Mouse (Mus musculus) small intestine, adult 2 months (tissue): ENCODE results near the gene Fmo2. TPM values are rescaled to one million over a fixed set of nuclear protein-coding genes. Genes with fewer than 3 reads are reported as not detected.

Experiments used
- H3K27ac ChIP-seq: fragments of 200-500 bp; 2 replicates; pipeline ENCODE4 v1.5.1; 2012; ENCODE audit warnings: low read depth, low read length, control low read depth, inconsistent platforms; ENCODE audit not compliant: insufficient read depth
- H3K27me3 ChIP-seq: fragments of 200-500 bp; 2 replicates; pipeline ENCODE4 v1.6.1; 2012; ENCODE audit warnings: mild to moderate bottlenecking, moderate library complexity, low read length, inconsistent platforms; ENCODE audit not compliant: control insufficient read depth, insufficient read depth
- H3K36me3 ChIP-seq: fragments of 200-500 bp; 2 replicates; pipeline ENCODE4 v1.6.1; 2012; ENCODE audit warnings: mild to moderate bottlenecking, low read length, control low read depth, inconsistent platforms; ENCODE audit not compliant: control insufficient read depth, insufficient read depth
- H3K4me1 ChIP-seq: fragments of 200-500 bp; 2 replicates; pipeline ENCODE4 v1.6.1; 2012; ENCODE audit warnings: low read length, inconsistent platforms, mixed read lengths; ENCODE audit not compliant: control insufficient read depth, insufficient read depth, insufficient read length
- H3K4me3 ChIP-seq: fragments of 200-500 bp; 2 replicates; pipeline ENCODE4 v1.5.1; 2012; ENCODE audit warnings: low read depth, mild to moderate bottlenecking, control low read depth, inconsistent platforms, low read length, moderate library complexity
- CTCF ChIP-seq: fragments of 200-500 bp; IDR thresholded peaks from 2 replicates; pipeline ENCODE4 v1.5.1; 2012; ENCODE audit warnings: low read depth, mild to moderate bottlenecking, control low read depth, inconsistent platforms, low read length, moderate library complexity, mixed read lengths; ENCODE audit not compliant: insufficient replicate concordance, insufficient read length; ENCODE audit errors: extremely low read depth
- POLR2A ChIP-seq: fragments of 200-500 bp; IDR thresholded peaks from 2 replicates; pipeline ENCODE4 v1.6.1; 2012; ENCODE audit warnings: low read depth, mild to moderate bottlenecking, control low read depth, inconsistent platforms, low read length, moderate library complexity
- WGBS: fragments of 180-500 bp; shearing (Covaris S2); methylation state at CpG from one replicate; pipeline ENCODE4 v1.1.7; 2018; 5-methylcytosine and 5-hydroxymethylcytosine counted together
- polyA plus RNA-seq: library from polyadenylated mRNA; depleted of rRNA; stranded (reverse); fragments of >200 nt; gene quantifications from 2 replicates; pipeline ENCODE4 v1.2.3, GENCODE M21; 2012; rRNA removed

The Fmo2 gene
- polyA plus RNA-seq: 0.61 and 1.7 TPM in 2 replicates

DNA sequence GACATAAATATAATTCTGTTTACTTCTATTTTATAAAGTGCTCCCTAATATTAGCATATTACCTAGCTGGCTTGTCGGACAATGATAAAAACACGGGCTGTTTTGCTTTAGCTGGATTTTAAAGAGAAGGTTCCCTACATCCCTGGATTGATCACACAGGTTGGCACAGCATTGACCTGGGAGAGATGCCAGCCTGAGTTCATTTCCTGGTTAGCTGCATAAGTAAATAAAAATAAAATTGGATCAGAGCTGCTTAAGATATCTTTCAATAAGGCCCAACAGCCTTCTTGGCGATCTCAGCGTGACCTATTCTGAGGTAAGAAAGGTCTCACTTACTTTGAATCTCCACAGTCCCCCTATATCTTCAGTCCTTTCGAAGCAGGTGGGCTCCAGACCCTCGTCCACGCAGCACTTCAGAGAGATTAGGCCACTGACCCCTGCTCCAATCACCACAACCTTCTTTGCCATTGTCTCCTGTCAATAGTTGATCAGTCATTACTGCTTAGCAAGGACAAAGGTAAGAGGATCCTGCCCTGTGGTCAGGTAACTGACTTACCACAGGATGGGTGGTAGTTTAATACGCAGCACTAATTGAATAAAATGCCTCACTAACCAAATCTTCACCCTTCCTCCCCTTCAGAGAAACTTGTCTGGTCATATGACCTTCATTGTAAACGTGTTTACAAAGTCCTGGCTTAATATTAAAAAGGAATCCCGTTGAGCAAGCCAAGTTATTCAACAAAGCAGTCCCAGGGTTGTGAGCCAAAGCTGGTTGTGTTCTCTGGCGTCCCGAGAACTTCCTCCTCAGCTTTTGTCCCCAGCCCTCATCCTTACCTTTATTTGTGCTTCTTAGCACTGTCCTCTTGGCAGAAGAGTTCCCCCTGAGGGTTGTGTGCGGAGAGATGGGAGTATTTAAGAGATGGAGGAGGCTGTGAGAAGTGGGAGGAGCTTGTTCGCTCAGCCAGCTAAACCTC, at the start of gene Fmo2:
Gene Fmo2 (minus strand): TSS at position 889 of the 974 bp plus-strand sequence.
- no peak for TF ChIP-seq CTCF
- no peak for TF ChIP-seq POLR2A
- Histone ChIP-seq H3K27me3 (no peaks in the 10 kb centered on the region), H3K36me3 (no peaks in the 10 kb centered on the region), H3K27ac (peak within 1 kb of the TSS; percentile 37), H3K4me1 (no peaks in the 10 kb centered on the region), H3K4me3 (no peak within 1 kb of the TSS)
- 30% methylated on average over 14 of the region's 14 CpGs for WGBS

DNA sequence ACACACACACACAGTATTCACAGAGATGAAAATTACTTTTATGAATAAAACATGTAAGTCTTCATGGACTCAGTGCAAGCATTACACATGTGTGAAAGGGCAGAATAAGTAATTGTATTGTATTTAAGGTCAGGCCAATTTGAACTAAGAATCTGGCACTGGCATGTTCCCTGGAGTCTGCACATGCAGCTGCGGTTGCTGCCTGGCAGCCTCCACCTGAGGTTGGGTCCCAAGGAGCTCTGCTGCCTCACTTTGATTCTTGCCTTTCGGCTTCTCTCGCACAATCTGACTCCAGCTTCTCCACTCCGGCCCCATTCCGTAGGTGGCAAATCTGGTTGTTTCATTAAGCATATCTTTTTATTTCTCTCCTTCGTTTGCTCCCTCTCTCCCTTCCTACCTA, 49.4 kb upstream of the Fmo2 start:
- Histone ChIP-seq H3K36me3 (no peaks in the 10 kb centered on the region), H3K4me1 (no peaks in the 10 kb centered on the region), H3K4me3 (no peak overlapping the region), H3K27me3 (no peaks in the 10 kb centered on the region), H3K27ac (no peak overlapping the region)
- TF ChIP-seq CTCF: no peak
- TF ChIP-seq POLR2A: no peak
- WGBS: 94% methylated on average over 6 of the region's 6 CpGs

DNA sequence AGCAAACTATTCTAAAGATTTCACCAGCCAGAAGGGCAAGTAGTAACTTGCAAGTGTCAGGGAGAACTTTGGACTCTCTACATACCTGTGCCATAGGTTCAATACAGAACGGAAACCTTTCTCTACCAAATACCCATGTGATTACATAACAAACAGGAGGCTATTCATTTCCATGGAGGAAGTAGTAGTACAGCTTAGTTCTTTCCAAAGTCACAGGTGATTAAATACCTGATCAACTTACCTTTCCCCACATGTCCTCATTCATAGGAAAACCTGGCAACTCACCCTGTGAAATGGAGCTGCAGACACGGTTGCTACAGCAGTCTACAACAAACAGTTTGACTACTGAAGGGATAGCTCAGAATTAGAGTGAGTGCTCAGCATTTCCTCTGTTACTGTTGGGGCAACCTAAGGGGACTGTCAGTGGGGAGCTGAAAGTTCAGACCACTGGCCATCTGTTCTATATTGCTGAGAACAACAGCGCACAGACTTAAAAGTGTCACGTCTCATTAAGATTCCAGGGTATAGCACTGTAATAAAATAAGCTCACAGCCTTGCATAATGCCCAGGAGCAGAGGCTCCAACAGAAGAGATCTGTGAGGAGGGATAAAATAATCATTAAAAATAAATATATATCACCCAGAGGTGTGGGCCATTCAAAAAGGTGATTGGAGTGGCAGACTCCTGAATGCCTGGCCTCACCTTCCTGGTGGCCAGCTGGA, 48.5 kb upstream of the Fmo2 start:
- peak; percentile 5; the same call in 1 of the 2 replicates for TF ChIP-seq CTCF
- TF ChIP-seq POLR2A: no peak
- 50% methylated on average over 4 of the region's 4 CpGs for WGBS
- Histone ChIP-seq H3K27ac (no peak overlapping the region), H3K4me1 (no peaks in the 10 kb centered on the region), H3K27me3 (no peaks in the 10 kb centered on the region), H3K36me3 (no peaks in the 10 kb centered on the region), H3K4me3 (no peak overlapping the region)

DNA sequence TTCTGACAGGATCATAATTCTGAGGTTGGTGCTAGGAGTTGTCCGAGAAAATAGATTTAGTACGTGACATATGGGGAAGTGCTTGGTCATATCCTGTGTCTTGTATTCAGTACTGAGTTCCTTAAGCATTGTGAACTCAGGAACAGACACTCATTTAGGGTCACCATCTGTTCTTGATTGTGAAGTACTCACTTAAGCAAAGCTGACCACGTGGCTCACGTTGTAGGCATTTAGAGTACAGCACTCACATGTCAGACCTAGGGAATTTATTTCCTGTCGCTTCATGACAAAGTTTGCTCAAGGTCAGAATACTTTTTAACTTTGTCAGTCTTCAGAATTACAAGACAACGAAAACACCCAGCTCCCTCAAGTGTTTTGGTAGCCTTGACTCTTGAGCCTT, 45.2 kb upstream of the Fmo2 start:
- Histone ChIP-seq H3K36me3 (no peaks in the 10 kb centered on the region), H3K4me3 (no peak overlapping the region), H3K27me3 (no peaks in the 10 kb centered on the region), H3K27ac (no peak overlapping the region), H3K4me1 (no peaks in the 10 kb centered on the region)
- TF ChIP-seq CTCF (no peak), POLR2A (no peak)
- 66% methylated on average over 6 of the region's 6 CpGs for WGBS

DNA sequence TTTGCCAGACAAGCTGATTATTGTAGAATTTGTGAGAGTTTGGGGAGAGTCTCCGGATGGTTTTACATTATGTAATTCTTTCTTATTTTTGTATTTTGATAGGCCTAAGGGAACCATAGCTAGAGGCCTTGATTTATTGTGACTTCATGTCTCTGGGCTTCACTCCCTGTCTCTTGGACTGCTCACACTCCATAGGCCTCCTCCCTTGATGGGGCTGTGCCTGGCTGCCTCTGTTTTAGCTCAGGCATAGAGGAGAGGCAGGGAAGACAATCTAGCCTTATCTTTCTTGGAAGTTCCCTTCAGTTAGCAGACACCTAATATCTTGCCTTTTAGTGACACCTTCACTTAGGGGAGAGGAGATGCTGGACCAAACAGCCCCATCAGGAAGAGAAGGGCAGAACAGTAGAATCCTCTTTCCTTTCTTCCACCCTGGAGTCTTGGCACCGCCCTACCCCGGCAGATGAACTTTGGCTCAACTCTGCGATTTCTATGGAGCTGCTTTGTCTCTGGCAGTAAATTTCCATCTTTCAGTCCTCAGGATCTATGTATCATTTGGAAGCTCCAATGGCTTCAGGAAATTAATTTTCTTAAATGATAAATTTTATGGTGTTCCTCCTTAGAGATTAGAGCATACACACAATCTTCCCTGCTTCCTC, 40.3 kb upstream of the Fmo2 start:
- Histone ChIP-seq H3K4me1 (no peaks in the 10 kb centered on the region), H3K27me3 (no peaks in the 10 kb centered on the region), H3K4me3 (no peak overlapping the region), H3K27ac (0 out of 2 replicates have a peak overlapping the region, but pooled peaks have one; percentile 7), H3K36me3 (no peaks in the 10 kb centered on the region)
- no peak for TF ChIP-seq POLR2A
- TF ChIP-seq CTCF: no peak
- WGBS: 59% methylated on average over 4 of the region's 4 CpGs

DNA sequence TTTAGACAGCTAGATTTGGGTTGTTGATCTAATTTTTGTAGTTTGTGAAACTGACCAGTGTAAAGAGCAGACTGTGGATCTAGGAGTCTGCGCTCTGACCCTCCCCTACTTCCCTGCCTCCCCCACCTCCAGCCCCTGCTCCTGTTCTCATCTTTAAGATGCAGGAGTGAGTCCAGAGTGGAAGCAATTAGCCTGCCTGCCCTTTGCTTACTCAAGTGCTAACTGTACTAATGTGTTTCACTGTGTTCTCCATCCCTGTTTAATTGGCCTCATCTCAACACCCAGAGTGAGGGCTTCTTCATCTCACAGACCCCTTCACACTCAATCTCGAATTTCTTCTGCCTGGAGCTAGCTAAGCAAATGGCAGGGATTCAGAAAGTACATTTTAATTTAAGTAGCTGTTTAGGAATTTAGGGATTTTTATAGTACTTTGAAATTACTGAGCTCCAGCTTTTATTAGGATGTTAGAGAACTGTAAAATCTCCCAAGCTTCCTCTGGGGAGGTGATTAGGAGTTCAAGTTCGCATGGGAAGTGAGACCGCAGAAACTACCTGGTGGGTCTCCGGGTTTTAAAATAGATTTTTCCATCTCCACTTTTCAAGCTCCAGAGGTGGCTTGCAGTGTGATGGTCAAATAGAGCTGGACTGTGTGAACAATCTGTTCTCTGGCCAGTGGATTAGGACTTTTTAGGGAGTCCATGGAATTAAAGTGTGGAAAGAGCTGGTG, 39.6 kb upstream of the Fmo2 start:
- no peaks in the 10 kb centered on the region for H3K4me1 ChIP-seq
- TF ChIP-seq CTCF (no peak), POLR2A (no peak)
- WGBS: 70% methylated on average over 5 of the region's 5 CpGs
- H3K36me3 ChIP-seq: no peaks in the 10 kb centered on the region
- H3K27ac ChIP-seq: no peak overlapping the region
- H3K4me3 ChIP-seq: no peak overlapping the region
- H3K27me3 ChIP-seq: no peaks in the 10 kb centered on the region

DNA sequence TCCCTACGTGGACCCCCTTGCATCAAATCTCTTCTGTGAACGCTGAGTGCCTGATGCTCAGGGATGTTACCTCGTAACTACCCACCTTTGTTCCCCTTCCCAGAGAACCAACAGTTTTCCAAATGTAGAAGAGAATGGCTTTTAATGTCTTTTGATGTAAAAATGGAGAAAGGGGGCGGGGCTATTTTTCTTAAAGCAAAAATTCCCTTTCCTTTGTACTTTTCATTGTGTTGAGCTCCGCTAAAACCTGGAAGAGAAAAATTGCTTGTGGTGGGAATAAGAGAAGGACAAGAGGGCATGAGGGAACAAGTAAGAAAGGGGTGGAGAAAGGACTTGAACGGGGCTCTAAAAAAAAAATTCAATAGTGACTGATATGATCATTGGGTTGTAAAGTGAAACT, 38.9 kb upstream of the Fmo2 start, which contains the start of gene Fmo6:
Gene Fmo6 (minus strand): TSS at position 101 of the 400 bp plus-strand sequence.
- H3K36me3 ChIP-seq: no peaks in the 10 kb centered on the region
- H3K27me3 ChIP-seq: no peaks in the 10 kb centered on the region
- TF ChIP-seq CTCF (no peak), POLR2A (no peak)
- no peaks in the 10 kb centered on the region for H3K4me1 ChIP-seq
- 76% methylated on average over 6 of the region's 6 CpGs for whole genome bisulfite sequencing
- no peak within 1 kb of the TSS for H3K4me3 ChIP-seq
- no peak within 1 kb of the TSS for H3K27ac ChIP-seq
